Mouse (Mus musculus) neural tube, embryonic 14.5 days (tissue): ENCODE results near the gene Mdc1. TPM values are rescaled to one million over a fixed set of nuclear protein-coding genes. Genes with fewer than 3 reads are reported as not detected.

Experiments used
- ATAC-seq: fragments of 200-750 bp; cut with Nextera tagmentation; 2 replicates; pipeline ENCODE4 v1.8.0; 2017; ENCODE audit warnings: low read depth, mild to moderate bottlenecking, moderate TSS enrichment, moderate library complexity
- H3K27ac ChIP-seq: fragments of 300-500 bp; sonication (generic); 2 replicates; pipeline ENCODE4 v1.5.1; 2014; ENCODE audit warnings: low read depth, mild to moderate bottlenecking, control low read depth, low read length, moderate library complexity, mixed read lengths
- H3K27me3 ChIP-seq: fragments of 300-500 bp; sonication (generic); 2 replicates; pipeline ENCODE4 v1.6.1; 2014; ENCODE audit warnings: low read length; ENCODE audit not compliant: control insufficient read depth, insufficient read depth
- H3K36me3 ChIP-seq: fragments of 300-500 bp; sonication (generic); 2 replicates; pipeline ENCODE4 v1.6.1; 2014; ENCODE audit warnings: low read length, mixed read lengths; ENCODE audit not compliant: control insufficient read depth, insufficient read depth
- H3K4me1 ChIP-seq: fragments of 300-500 bp; sonication (generic); 2 replicates; pipeline ENCODE4 v1.6.1; 2014; ENCODE audit warnings: low read length; ENCODE audit not compliant: control insufficient read depth, insufficient read depth
- H3K4me2 ChIP-seq: fragments of 300-500 bp; sonication (generic); 2 replicates; pipeline ENCODE4 v1.6.1; 2014; ENCODE audit warnings: mild to moderate bottlenecking, low read depth, low read length, control low read depth
- H3K4me3 ChIP-seq: fragments of 300-500 bp; sonication (generic); 2 replicates; pipeline ENCODE4 v1.5.1; 2014; ENCODE audit warnings: low read depth, low read length, control low read depth, mixed read lengths
- H3K9ac ChIP-seq: fragments of 300-500 bp; sonication (generic); replicated peaks from 2 replicates; pipeline ENCODE4 v1.6.1; 2014; ENCODE audit warnings: low read depth, mild to moderate bottlenecking, control low read depth, low read length, mixed read lengths
- H3K9me3 ChIP-seq: fragments of 300-500 bp; sonication (generic); 2 replicates; pipeline ENCODE4 v1.6.1; 2016; ENCODE audit warnings: low read length; ENCODE audit not compliant: control insufficient read depth
- WGBS: fragments of 180-500 bp; shearing (Covaris S2); extraction: QIAGEN DNeasy Blood & Tissue Kit; methylation state at CpG from one replicate; pipeline ENCODE4 v1.1.7; 2014; 5-methylcytosine and 5-hydroxymethylcytosine counted together
- polyA plus RNA-seq: library from polyadenylated mRNA; unstranded; fragments of >200 nt; fragmentation: Nextera tagmentation; extraction: Ambion mirVana; gene quantifications from 2 replicates; pipeline ENCODE4 v1.2.1, GENCODE M21; 2014

Gene Mdc1
- polyA plus RNA-seq, 1 experiment from 2014 or later, result 8.5 TPM

DNA sequence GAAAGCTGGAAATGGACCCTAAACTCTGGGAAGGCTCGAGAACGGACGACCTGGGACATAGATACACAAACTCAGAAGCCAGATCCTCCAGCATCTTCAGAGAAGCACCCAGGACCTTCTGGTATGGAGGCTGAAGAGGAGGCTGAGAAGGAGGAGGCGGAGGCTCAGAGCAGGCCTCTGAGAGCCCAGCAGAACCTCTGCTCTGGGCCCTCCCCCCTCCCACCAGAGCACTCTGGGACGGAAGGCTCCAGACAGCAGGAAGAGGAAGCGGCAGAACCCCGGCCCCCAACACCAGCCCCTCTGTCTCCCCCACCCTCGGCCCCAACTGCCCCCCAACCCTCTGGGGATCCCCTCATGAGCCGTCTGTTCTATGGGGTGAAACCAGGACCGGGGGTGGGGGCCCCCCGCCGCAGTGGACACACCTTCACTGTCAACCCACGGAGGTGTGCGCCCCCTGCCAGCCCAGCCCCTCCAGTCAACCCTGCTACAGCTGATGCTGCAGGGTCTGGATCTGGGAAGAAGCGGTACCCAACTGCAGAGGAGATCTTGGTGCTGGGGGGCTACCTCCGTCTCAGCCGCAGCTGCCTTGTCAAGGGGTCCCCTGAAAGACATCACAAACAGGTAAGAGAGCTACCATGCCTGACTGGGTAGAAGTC lies 27.0 kb downstream of the Mdc1 start:
- no peaks in the 10 kb centered on the region for H3K9me3 ChIP-seq
- WGBS, result 34% methylated on average over 17 of the region's 17 CpGs
- no peak for ATAC-seq

DNA sequence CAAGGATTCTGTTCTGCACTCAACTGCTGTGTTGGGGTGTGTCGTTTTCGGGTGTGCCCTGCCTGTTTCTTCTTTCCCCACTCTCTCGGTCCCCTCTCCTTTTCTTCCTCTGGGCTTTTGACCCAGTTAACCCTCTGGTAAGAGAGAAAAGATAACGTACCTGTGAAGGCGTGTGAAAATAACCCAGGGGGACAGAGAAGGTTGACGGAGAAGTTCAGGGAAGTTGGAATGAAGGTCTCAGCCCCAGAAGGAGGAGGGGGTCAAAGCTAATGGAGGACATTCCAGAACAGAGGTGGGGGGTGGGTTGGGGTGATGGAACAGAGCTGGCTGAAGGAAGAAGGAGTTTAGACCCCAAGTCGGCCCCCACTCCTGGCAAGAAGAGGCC lies 27.6 kb downstream of the Mdc1 start:
- Histone ChIP-seq H3K4me2 (peak overlapping the region; percentile 94), H3K9ac (peak overlapping the region; percentile 63), H3K4me1 (peaks cover 49% of the 10 kb centered on the region), H3K9me3 (no peaks in the 10 kb centered on the region), H3K4me3 (peak overlapping the region; percentile 78), H3K27me3 (no peaks in the 10 kb centered on the region), H3K36me3 (peaks cover 2% of the 10 kb centered on the region), H3K27ac (0 out of 2 replicates have a peak overlapping the region, but pooled peaks have one; percentile 1)
- 12% methylated on average over 7 of the region's 7 CpGs for WGBS
- no peak for ATAC-seq

More for the DNA sequence above, 27.0 kb downstream of the Mdc1 start:
- H3K36me3 ChIP-seq, result no peaks in the 10 kb centered on the region
- H3K4me2 ChIP-seq, result peak overlapping the region; percentile 94
- H3K9ac ChIP-seq, result peak overlapping the region; percentile 63
- peak overlapping the region; percentile 31; the same call in 1 of the 2 replicates for H3K27ac ChIP-seq
- H3K27me3 ChIP-seq, result no peaks in the 10 kb centered on the region
- peaks cover 45% of the 10 kb centered on the region for H3K4me1 ChIP-seq
- peak overlapping the region; percentile 78 for H3K4me3 ChIP-seq

DNA sequence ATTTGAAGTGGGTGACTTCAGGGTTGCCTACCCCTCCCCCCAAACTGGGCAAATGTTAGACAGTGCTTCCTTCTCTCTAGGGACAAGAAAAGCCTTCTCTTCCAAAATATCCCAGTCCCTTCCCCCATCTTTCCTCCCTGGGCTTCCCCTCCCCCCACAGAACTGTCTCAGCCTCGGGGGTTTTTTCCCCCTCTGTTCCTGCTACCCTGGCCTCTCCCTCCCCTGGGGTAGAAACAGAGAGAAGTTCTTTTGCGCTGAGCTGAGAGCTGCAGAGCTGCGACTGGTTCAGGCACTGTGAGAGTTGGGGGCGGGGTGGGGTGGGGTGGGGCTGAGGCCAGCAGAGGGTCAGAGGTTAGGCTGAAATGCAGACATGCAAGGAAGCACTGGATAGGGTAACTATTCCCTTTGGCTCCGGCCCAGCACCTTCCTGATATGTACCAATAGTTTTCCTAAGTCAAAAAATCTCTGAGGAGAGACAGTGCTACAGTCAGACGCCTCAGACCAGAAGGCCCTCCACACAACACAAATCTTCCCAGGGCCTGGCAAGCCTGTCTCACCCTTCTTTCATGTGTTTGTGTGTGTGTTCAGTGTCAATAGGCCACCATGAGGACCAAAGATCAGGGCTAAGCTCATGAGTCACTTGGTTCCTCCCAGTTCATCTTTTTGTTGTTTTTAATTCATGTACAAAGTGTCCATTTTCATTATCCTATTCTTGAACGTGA lies 28.2 kb downstream of the Mdc1 start:
- peaks cover 49% of the 10 kb centered on the region for H3K4me1 ChIP-seq
- WGBS, result 3% methylated on average over 7 of the region's 7 CpGs
- no peak for ATAC-seq
- peak overlapping the region; percentile 94 for H3K4me2 ChIP-seq
- peak overlapping the region; percentile 63 for H3K9ac ChIP-seq
- peak overlapping the region; percentile 64; the same call in 1 of the 2 replicates for H3K27ac ChIP-seq
- H3K4me3 ChIP-seq, result peak overlapping the region; percentile 78
- peaks cover 8% of the 10 kb centered on the region for H3K36me3 ChIP-seq
- no peaks in the 10 kb centered on the region for H3K27me3 ChIP-seq
- no peaks in the 10 kb centered on the region for H3K9me3 ChIP-seq

- Histone ChIP-seq H3K36me3 (peaks cover 15% of the 10 kb centered on the region), H3K4me2 (peak overlapping the region; percentile 94), H3K9ac (peak overlapping the region; percentile 63), H3K27me3 (no peaks in the 10 kb centered on the region), H3K9me3 (no peaks in the 10 kb centered on the region), H3K4me1 (peaks cover 44% of the 10 kb centered on the region), H3K4me3 (peak overlapping the region; percentile 78), H3K27ac (peak overlapping the region; percentile 64; the same call in 1 of the 2 replicates)
- ATAC-seq, result no peak
- 69% methylated on average over 9 of the region's 9 CpGs for WGBS
These were observed 29.0 kb downstream of the Mdc1 start for GRCm38 (mm10) chr17:35870151-35870883.

GRCm38 (mm10) chr17:35870884-35871696 lies 29.8 kb downstream of the Mdc1 start:
- Histone ChIP-seq H3K9me3 (no peaks in the 10 kb centered on the region), H3K27me3 (no peaks in the 10 kb centered on the region), H3K4me2 (peak overlapping the region; percentile 94), H3K9ac (peak overlapping the region; percentile 63; the same call in 1 of the 2 replicates), H3K4me1 (peaks cover 44% of the 10 kb centered on the region), H3K4me3 (peak overlapping the region; percentile 78; the same call in 1 of the 2 replicates), H3K27ac (no peak overlapping the region), H3K36me3 (peaks cover 16% of the 10 kb centered on the region)
- ATAC-seq, result no peak
- 85% methylated on average over 8 of the region's 8 CpGs for WGBS

DNA sequence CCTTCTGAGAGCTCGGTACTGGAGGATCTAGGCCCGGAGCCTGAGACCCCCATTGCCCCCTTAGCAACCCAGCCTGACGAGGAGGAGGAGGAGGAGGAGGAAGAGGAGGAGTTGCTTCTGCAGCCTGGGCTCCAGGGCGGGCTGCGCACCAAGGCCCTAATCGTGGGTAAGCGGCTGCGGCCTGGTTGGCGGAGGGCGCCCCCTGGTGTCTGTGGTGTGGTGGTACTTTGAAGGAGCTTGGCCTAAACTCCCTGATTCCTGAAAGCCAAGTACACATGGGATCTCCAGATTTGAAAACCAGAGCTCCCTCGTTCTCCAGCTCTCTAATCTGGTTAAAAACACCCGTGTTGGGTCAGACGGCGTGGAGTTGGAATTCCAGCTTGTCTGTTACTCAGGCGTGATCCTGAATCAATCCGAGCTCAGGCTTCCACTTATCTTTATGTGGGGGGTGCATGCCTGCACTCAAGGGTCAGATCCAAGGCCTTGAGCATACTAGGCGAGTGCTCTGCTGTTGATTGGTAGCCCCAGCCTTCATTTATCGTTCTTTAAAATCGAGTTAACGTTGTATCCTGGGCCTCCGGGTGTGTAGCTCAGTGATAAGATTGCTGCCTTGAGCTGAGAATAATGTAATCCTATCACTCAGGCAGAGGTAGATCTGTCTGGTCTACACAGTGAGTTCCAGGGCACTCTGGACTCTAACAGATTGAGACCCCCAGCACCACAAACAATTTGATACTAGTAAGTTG lies 32.6 kb downstream of the Mdc1 start:
- peaks cover 31% of the 10 kb centered on the region for H3K4me1 ChIP-seq
- no peaks in the 10 kb centered on the region for H3K27me3 ChIP-seq
- no peak overlapping the region; the same call in 1 of the 2 replicates for H3K4me2 ChIP-seq
- 0 out of 2 replicates have a peak overlapping the region, but pooled peaks have one; percentile 44 for H3K27ac ChIP-seq
- ATAC-seq, result peak; percentile 45; the same call in 1 of the 2 replicates
- H3K4me3 ChIP-seq, result no peak overlapping the region
- H3K36me3 ChIP-seq, result peaks cover 19% of the 10 kb centered on the region
- 32% methylated on average over 21 of the region's 21 CpGs for WGBS
- no peaks in the 10 kb centered on the region for H3K9me3 ChIP-seq
- no peak overlapping the region for H3K9ac ChIP-seq

DNA sequence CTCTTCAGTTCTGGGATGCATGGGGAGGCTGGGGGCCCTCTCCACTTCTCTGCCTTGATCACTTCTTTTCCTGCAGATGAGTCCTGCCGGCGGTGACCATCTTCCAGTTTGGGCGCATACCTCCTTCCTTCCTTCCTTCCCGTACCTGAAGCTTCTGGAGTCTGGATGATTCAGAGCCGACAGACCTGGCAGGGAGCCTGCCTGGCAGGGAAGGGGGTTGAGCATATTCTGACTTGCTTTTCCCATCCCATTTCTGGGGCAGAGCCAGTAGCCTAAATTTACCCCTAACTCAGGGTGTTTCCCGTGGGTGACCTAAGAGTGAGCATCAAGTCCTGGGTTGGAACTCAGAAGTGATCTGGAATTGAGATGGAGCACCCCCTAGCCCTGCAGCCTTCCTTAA lies 33.4 kb downstream of the Mdc1 start:
- H3K9ac ChIP-seq, result no peak overlapping the region
- 93% methylated on average over 6 of the region's 6 CpGs for WGBS
- no peak for ATAC-seq
- H3K4me1 ChIP-seq, result peaks cover 27% of the 10 kb centered on the region
- peaks cover 19% of the 10 kb centered on the region for H3K36me3 ChIP-seq
- H3K27ac ChIP-seq, result no peak overlapping the region
- H3K27me3 ChIP-seq, result no peaks in the 10 kb centered on the region
- no peak overlapping the region for H3K4me3 ChIP-seq
- H3K4me2 ChIP-seq, result no peak overlapping the region
- no peaks in the 10 kb centered on the region for H3K9me3 ChIP-seq
